8 mouse cellular contexts compared by ENCODE assay signal in the genomic region with DNA sequence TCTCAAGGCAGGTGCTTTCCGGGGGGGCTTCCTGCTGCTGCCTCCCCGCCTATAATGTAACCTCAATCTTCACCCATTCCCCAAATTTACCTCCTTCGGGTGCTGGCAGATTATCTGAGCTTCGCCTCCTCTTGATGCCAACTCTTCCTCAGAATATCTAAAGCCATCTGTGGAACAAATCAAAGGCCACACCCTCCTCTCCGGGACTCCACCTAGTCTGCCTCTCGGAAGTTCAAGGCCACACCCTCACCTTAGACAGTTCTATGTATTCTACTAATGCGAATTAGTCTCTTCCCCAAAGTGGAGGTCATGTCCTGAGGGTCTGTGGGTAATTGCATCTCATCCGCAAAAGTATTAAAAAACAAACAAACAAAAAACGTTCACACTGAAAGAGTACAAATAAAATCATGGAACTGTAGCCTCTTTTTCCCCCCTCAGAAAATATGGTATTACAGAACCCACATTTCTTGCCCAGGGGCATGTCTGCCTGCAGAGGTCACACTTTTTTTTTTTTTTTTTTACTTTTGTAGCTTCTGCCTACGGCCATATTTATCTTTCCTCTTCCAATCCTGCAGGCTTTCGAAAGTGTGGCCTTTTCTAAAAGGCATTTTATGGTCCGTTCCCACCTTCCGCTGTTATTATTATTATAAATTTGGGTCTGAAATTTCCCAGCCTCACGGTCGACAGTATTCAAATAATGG. TPM values are rescaled to one million over a fixed set of nuclear protein-coding genes. Genes with fewer than 3 reads are reported as not detected.
DNase-seq lines count a peak whose midpoint lies in the region; ATAC-seq lines count a peak whose summit lies in the region.

No protein-coding gene starts in this region.

- no peaks in the 10 kb centered on the region for H3K36me3 ChIP-seq in lung, embryonic 15.5 days
- H3K36me3 ChIP-seq in embryonic facial prominence, embryonic 15.5 days: no peaks in the 10 kb centered on the region
- no peaks in the 10 kb centered on the region for H3K36me3 ChIP-seq in limb, embryonic 11.5 days (ENCODE audit: control insufficient read depth, insufficient read depth, low read length)
- H3K36me3 ChIP-seq in neural tube, embryonic 15.5 days: no peaks in the 10 kb centered on the region

- H3K9me3 ChIP-seq in lung, embryonic 15.5 days: no peaks in the 10 kb centered on the region
- no peaks in the 10 kb centered on the region for H3K9me3 ChIP-seq in embryonic facial prominence, embryonic 15.5 days (replicated peaks)
- no peaks in the 10 kb centered on the region for H3K9me3 ChIP-seq in limb, embryonic 11.5 days (ENCODE audit: control insufficient read depth, low read length)
- no peaks in the 10 kb centered on the region for H3K9me3 ChIP-seq in neural tube, embryonic 15.5 days (replicated peaks)

- peak overlapping the region; percentile 99 for H3K4me2 ChIP-seq in lung, embryonic 15.5 days
- H3K4me2 ChIP-seq in embryonic facial prominence, embryonic 15.5 days (replicated peaks): peak overlapping the region; percentile 93
- peak overlapping the region; percentile 97 for H3K4me2 ChIP-seq in limb, embryonic 11.5 days (ENCODE audit: low read depth, severe bottlenecking)
- H3K4me2 ChIP-seq in neural tube, embryonic 15.5 days: peak overlapping the region; percentile 85

- 15% methylated on average over 15 of the region's 15 CpGs for WGBS in lung, embryonic 15.5 days
- 13% methylated on average over 15 of the region's 15 CpGs for WGBS in embryonic facial prominence, embryonic 15.5 days
- WGBS in limb, embryonic 11.5 days: 18% methylated on average over 15 of the region's 15 CpGs
- 13% methylated on average over 15 of the region's 15 CpGs for WGBS in neural tube, embryonic 15.5 days

- H3K27ac ChIP-seq in lung, embryonic 15.5 days: no peak overlapping the region
- H3K27ac ChIP-seq in embryonic facial prominence, embryonic 15.5 days (replicated peaks): no peak overlapping the region
- no peak overlapping the region for H3K27ac ChIP-seq in limb, embryonic 11.5 days (replicated peaks; ENCODE audit: low read depth, low read length)
- H3K27ac ChIP-seq in neural tube, embryonic 15.5 days (replicated peaks): peak overlapping the region; percentile 99

- ATAC-seq in lung, embryonic 15.5 days (ENCODE audit: borderline replicate concordance, extremely low read depth, low FRiP score, low TSS enrichment): no peak
- no peak for ATAC-seq in embryonic facial prominence, embryonic 15.5 days (ENCODE audit: insufficient number of reproducible peaks, low FRiP score, low TSS enrichment, low read depth)
- no peak for ATAC-seq in limb, embryonic 11.5 days (ENCODE audit: insufficient number of reproducible peaks, low FRiP score, low TSS enrichment, low read depth)
- ATAC-seq in neural tube, embryonic 15.5 days (ENCODE audit: low FRiP score): no peak
- no peak for ATAC-seq in frontal cortex, adult (ENCODE audit: low TSS enrichment)

- 0 out of 2 replicates have a peak overlapping the region, but pooled peaks have one; percentile 47 for H3K9ac ChIP-seq in lung, embryonic 15.5 days
- no peak overlapping the region for H3K9ac ChIP-seq in embryonic facial prominence, embryonic 15.5 days
- H3K9ac ChIP-seq in limb, embryonic 11.5 days (ENCODE audit: low read length): peak overlapping the region; percentile 70; the same call in 1 of the 2 replicates
- H3K9ac ChIP-seq in neural tube, embryonic 15.5 days (replicated peaks): peak overlapping the region; percentile 61

- H3K4me1 ChIP-seq in lung, embryonic 15.5 days: peaks cover 27% of the 10 kb centered on the region
- H3K4me1 ChIP-seq in embryonic facial prominence, embryonic 15.5 days: peaks cover 14% of the 10 kb centered on the region
- H3K4me1 ChIP-seq in limb, embryonic 11.5 days (ENCODE audit: control insufficient read depth, insufficient read depth, low read length): no peaks in the 10 kb centered on the region
- peaks cover 22% of the 10 kb centered on the region for H3K4me1 ChIP-seq in neural tube, embryonic 15.5 days

- no peak for DNase-seq in lung, postnatal 10 days
- DNase-seq in limb, embryonic 11.5 days (ENCODE audit: low spot score): no peak
- no peak for DNase-seq in T-cell, adult 2 months (ENCODE audit: low spot score)
- no peak for DNase-seq in gastrocnemius, adult 8-10 months (ENCODE audit: low spot score in 2 of 2)

- peaks cover 51% of the 10 kb centered on the region for H3K27me3 ChIP-seq in lung, embryonic 15.5 days
- H3K27me3 ChIP-seq in embryonic facial prominence, embryonic 15.5 days: peaks cover 27% of the 10 kb centered on the region
- peaks cover 28% of the 10 kb centered on the region for H3K27me3 ChIP-seq in limb, embryonic 11.5 days (ENCODE audit: control insufficient read depth, insufficient read depth, low read length)
- H3K27me3 ChIP-seq in neural tube, embryonic 15.5 days (replicated peaks): no peaks in the 10 kb centered on the region; the same call in 1 of the 2 replicates

- peak overlapping the region; percentile 56 for H3K4me3 ChIP-seq in lung, embryonic 15.5 days
- peak overlapping the region; percentile 48 for H3K4me3 ChIP-seq in embryonic facial prominence, embryonic 15.5 days (replicated peaks)
- peak overlapping the region; percentile 52 for H3K4me3 ChIP-seq in limb, embryonic 11.5 days (ENCODE audit: low read depth, low read length)
- peak overlapping the region; percentile 48 for H3K4me3 ChIP-seq in neural tube, embryonic 15.5 days (replicated peaks)

RNA-seq across cellular contexts. Expression of a gene that starts 10.2 kb away (rescaled TPM):
- polyA plus RNA-seq in lung, embryonic 15.5 days (2015; fragmentation: Nextera tagmentation; extraction: Ambion mirVana): 7.3 and 7.6 TPM in 2 replicates
- polyA plus RNA-seq in embryonic facial prominence, embryonic 15.5 days (2015; fragmentation: Nextera tagmentation; extraction: Ambion mirVana): 10.7 and 11.0 TPM in 2 replicates
- 9.6 and 9.8 TPM in 2 replicates for polyA plus RNA-seq in limb, embryonic 11.5 days (2014; fragmentation: Nextera tagmentation; extraction: Ambion mirVana)
- 29.9 and 34.5 TPM in 2 replicates for polyA plus RNA-seq in neural tube, embryonic 15.5 days (2015; fragmentation: Nextera tagmentation; extraction: Ambion mirVana)
- 10 to 100 TPM; 23.6 to 27.2 (median 25.0) TPM for total RNA-seq in gastrocnemius, adult 8-10 months (2022)

RNA-seq across cellular contexts. Expression of a gene that starts 56.1 kb away (rescaled TPM):
- polyA plus RNA-seq in lung, embryonic 15.5 days (2015; fragmentation: Nextera tagmentation; extraction: Ambion mirVana): 182 and 187 TPM in 2 replicates
- 196 and 203 TPM in 2 replicates for polyA plus RNA-seq in embryonic facial prominence, embryonic 15.5 days (2015; fragmentation: Nextera tagmentation; extraction: Ambion mirVana)
- 176 and 182 TPM in 2 replicates for polyA plus RNA-seq in limb, embryonic 11.5 days (2014; fragmentation: Nextera tagmentation; extraction: Ambion mirVana)
- polyA plus RNA-seq in neural tube, embryonic 15.5 days (2015; fragmentation: Nextera tagmentation; extraction: Ambion mirVana): 90.2 and 120 TPM in 2 replicates
- total RNA-seq in gastrocnemius, adult 8-10 months (2022): 10 to 100 TPM; 24.9 to 28.2 (median 26.3) TPM

RNA-seq across cellular contexts. Expression of a gene that starts 57.5 kb away (rescaled TPM):
- polyA plus RNA-seq in lung, embryonic 15.5 days (2015; fragmentation: Nextera tagmentation; extraction: Ambion mirVana): 16.7 and 18.8 TPM in 2 replicates
- 26.6 and 26.9 TPM in 2 replicates for polyA plus RNA-seq in embryonic facial prominence, embryonic 15.5 days (2015; fragmentation: Nextera tagmentation; extraction: Ambion mirVana)
- polyA plus RNA-seq in limb, embryonic 11.5 days (2014; fragmentation: Nextera tagmentation; extraction: Ambion mirVana): 4.3 and 4.6 TPM in 2 replicates
- 3.3 TPM in 1 of 2 replicates, not detected in the other for polyA plus RNA-seq in neural tube, embryonic 15.5 days (2015; fragmentation: Nextera tagmentation; extraction: Ambion mirVana)
- not detected for total RNA-seq in gastrocnemius, adult 8-10 months (2022)
